Mouse (Mus musculus) heart, embryonic 14.5 days (tissue): ENCODE results near the gene R3hdm4. TPM values are rescaled to one million over a fixed set of nuclear protein-coding genes. Genes with fewer than 3 reads are reported as not detected.
A peak's percentile ranks its signal among the peaks of the same experiment; 100 is the strongest.
"Not testable (repeated sequence)": the region's sequence is repeated elsewhere in the genome, so short reads cannot be mapped to it uniquely, and the experiment has no call there.

Experiments
- ATAC-seq: fragments of 200-750 bp; cut with Nextera tagmentation; 2 replicates; pipeline ENCODE4 v1.8.0; 2017; ENCODE audit warnings: low read depth, moderate TSS enrichment; ENCODE audit not compliant: insufficient number of reproducible peaks, insufficient read depth, low FRiP score
- H3K27ac ChIP-seq, 2 experiments: fragments of 200-500 bp in 1 of 2; fragments of 300-500 bp in 1 of 2; sonication (generic) in 1 of 2; replicated peaks in 1 of 2; 2 replicates each; pipeline ENCODE4 v1.5.1; 2012 to 2014; ENCODE audit warnings: low read depth in 2 of 2, low read length in 2 of 2, control low read depth in 1 of 2, mild to moderate bottlenecking in 1 of 2, mixed read lengths in 1 of 2; ENCODE audit not compliant: control insufficient read depth in 1 of 2, insufficient read depth in 1 of 2
- H3K27me3 ChIP-seq: fragments of 300-500 bp; sonication (generic); 2 replicates; pipeline ENCODE4 v1.6.1; 2014; ENCODE audit warnings: mild to moderate bottlenecking, low read length, control low read depth; ENCODE audit not compliant: control insufficient read depth, insufficient read depth
- H3K36me3 ChIP-seq: fragments of 300-500 bp; sonication (generic); 2 replicates; pipeline ENCODE4 v1.6.1; 2014; ENCODE audit warnings: mild to moderate bottlenecking, control low read depth, low read length, mixed read lengths; ENCODE audit not compliant: control insufficient read depth, insufficient read depth
- H3K4me1 ChIP-seq, 2 experiments: fragments of 200-500 bp in 1 of 2; fragments of 300-500 bp in 1 of 2; sonication (generic) in 1 of 2; 2 replicates each; pipeline ENCODE4 v1.6.1; 2012 to 2014; ENCODE audit warnings: low read length in 2 of 2, control low read depth in 1 of 2, mixed read lengths in 1 of 2; ENCODE audit not compliant: control insufficient read depth in 2 of 2, insufficient read depth in 2 of 2
- H3K4me2 ChIP-seq: fragments of 300-500 bp; sonication (generic); 2 replicates; pipeline ENCODE4 v1.6.1; 2014; ENCODE audit warnings: mild to moderate bottlenecking, low read length
- H3K4me3 ChIP-seq, 2 experiments: fragments of 200-500 bp in 1 of 2; fragments of 300-500 bp in 1 of 2; sonication (generic) in 1 of 2; 2 replicates each; pipeline ENCODE4 v1.5.1; 2012 to 2014; ENCODE audit warnings: low read length in 2 of 2, mild to moderate bottlenecking in 2 of 2, control low read depth in 1 of 2, low read depth in 1 of 2, moderate library complexity in 1 of 2; ENCODE audit not compliant: control insufficient read depth in 1 of 2, insufficient read depth in 1 of 2
- H3K9ac ChIP-seq: fragments of 300-500 bp; sonication (generic); 2 replicates; pipeline ENCODE4 v1.6.1; 2014; ENCODE audit warnings: mild to moderate bottlenecking, low read length
- H3K9me3 ChIP-seq: fragments of 300-500 bp; sonication (generic); 2 replicates; pipeline ENCODE4 v1.6.1; 2016; ENCODE audit warnings: low read length, control low read depth; ENCODE audit not compliant: control insufficient read depth
- WGBS: fragments of 180-500 bp; shearing (Covaris S2); extraction: QIAGEN DNeasy Blood & Tissue Kit; methylation state at CpG from one replicate; pipeline ENCODE4 v1.1.7; 2014; 5-methylcytosine and 5-hydroxymethylcytosine counted together
- polyA plus RNA-seq: library from polyadenylated mRNA; unstranded; fragments of >200 nt; fragmentation: Nextera tagmentation; extraction: Ambion mirVana; gene quantifications from 2 replicates; pipeline ENCODE4 v1.2.1, GENCODE M21; 2014

Gene R3hdm4
- polyA plus RNA-seq, 1 experiment from 2014 or later, result 96.7 TPM

DNA sequence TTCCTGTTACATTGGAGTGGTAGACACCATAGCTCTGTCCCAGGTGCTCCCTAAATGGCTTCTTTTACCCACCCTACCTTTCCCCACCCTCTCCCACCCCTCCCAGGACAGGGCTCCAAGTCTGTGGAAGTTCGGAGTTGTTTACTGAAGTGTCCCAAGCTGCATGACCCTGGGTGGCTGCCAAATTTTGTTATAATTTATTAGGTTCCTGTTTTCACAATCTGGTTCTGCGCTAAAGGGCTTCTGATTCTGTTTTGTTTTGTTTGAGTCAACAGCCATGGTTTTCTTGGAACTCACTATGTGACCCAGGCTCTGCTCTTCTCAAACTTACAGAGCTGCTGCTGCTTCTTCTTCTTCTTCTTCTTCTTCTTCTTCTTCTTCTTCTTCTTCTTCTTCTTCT is 31.6 kb downstream of the R3hdm4 start:
- peaks cover 5% of the 10 kb centered on the region; the same call in 1 of the 2 replicates for H3K36me3 ChIP-seq
- H3K4me3 ChIP-seq, result no peak overlapping the region
- H3K27me3 ChIP-seq, result no peaks in the 10 kb centered on the region
- 87% methylated on average over 2 of the region's 2 CpGs for WGBS
- no peak overlapping the region for H3K27ac ChIP-seq
- H3K9me3 ChIP-seq, result no peaks in the 10 kb centered on the region
- H3K4me1 ChIP-seq, result no peaks in the 10 kb centered on the region
- ATAC-seq, result no peak
- no peak overlapping the region for H3K9ac ChIP-seq
- H3K4me2 ChIP-seq, result no peak overlapping the region

DNA sequence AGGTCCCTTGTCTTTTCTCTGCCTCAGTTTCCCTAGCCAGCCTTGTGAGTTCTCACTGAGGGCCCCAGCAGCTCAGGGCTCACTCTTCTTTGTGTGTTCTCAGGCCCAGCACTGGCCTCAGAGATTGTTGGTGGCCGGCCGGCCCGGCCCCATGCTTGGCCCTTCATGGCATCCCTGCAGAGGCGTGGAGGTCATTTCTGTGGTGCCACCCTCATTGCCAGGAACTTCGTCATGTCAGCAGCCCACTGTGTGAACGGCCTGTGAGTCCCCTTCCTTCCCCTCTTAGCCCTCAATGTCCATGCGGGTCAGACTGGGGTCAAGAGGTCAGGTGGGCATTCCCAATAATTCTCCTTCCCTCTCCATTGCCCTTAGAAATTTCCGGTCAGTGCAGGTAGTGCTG is 34.4 kb downstream of the R3hdm4 start:
- 85% methylated on average over 8 of the region's 8 CpGs for WGBS

DNA sequence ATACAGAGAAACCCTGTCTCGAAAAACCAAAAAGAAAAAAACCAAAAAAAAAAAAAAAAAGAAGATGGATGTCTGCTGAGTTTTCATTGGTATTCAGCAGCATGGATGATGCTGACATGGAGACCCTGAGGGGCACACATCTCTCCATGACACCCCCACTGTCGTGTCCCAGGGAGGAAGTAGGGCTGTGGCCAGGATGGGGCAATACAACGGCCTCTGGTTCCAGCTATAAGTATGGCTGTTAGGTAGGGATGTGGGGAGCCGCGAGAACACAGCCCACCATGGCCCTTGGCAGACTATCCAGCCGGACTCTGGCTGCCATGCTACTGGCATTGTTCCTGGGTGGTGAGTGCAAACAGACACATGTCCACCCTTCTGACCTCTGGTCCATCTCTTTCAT is 35.0 kb downstream of the R3hdm4 start, which contains the start of gene Elane:
Gene Elane, plus strand, starts transcription at position 194 of the 400 bp plus-strand sequence.
- H3K9ac ChIP-seq, result no peak within 1 kb of the TSS
- H3K9me3 ChIP-seq, result no peaks in the 10 kb centered on the region
- H3K4me3 ChIP-seq, result no peak within 1 kb of the TSS
- H3K4me1 ChIP-seq, result peaks cover 9 to 13% of the 10 kb centered on the region in 2 experiments
- H3K27ac ChIP-seq, result no peak within 1 kb of the TSS
- WGBS, result 78% methylated on average over 6 of the region's 6 CpGs
- H3K27me3 ChIP-seq, result peaks cover 6% of the 10 kb centered on the region; the same call in 1 of the 2 replicates
- no peak for ATAC-seq
- H3K36me3 ChIP-seq, result no peaks in the 10 kb centered on the region
- no peak within 1 kb of the TSS for H3K4me2 ChIP-seq

More for the DNA sequence above, 34.4 kb downstream of the R3hdm4 start:
- peaks cover 9 to 12% of the 10 kb centered on the region in 2 experiments for H3K4me1 ChIP-seq
- H3K27me3 ChIP-seq, result peaks cover 6% of the 10 kb centered on the region; the same call in 1 of the 2 replicates
- H3K4me2 ChIP-seq, result no peak overlapping the region
- H3K36me3 ChIP-seq, result no peaks in the 10 kb centered on the region
- H3K4me3 ChIP-seq, result no peak overlapping the region
- H3K27ac ChIP-seq, result no peak overlapping the region
- no peaks in the 10 kb centered on the region for H3K9me3 ChIP-seq
- ATAC-seq, result no peak
- no peak overlapping the region for H3K9ac ChIP-seq

DNA sequence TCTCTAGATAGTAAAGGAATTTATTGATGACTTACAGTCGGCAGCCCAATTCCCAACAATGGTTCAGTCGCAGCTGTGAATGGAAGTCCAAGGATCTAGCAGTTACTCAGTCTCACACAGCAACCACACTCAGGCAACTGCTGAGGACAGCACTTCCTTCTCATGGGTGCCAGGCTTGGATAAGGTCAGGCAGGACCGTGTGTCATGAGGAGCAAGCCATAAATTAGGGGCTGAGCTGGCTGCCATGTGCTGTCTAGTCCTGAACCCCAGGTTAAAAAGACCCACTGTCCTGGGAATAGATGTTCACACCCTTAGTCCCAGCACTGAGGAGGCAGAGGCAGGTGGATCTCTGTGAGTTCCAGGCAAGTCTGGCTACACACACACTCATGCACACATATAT is 36.1 kb downstream of the R3hdm4 start:
- H3K9ac ChIP-seq, H3K27me3 ChIP-seq, H3K9me3 ChIP-seq, H3K36me3 ChIP-seq, ATAC-seq, H3K4me3 ChIP-seq, H3K4me2 ChIP-seq, H3K27ac ChIP-seq: not testable (repeated sequence)
- peaks cover 9 to 13% of the 10 kb centered on the region in 2 experiments for H3K4me1 ChIP-seq
- 71% methylated on average over 2 of the region's 3 CpGs for WGBS

GRCm38 (mm10) chr10:79884446-79884845 is 36.6 kb downstream of the R3hdm4 start:
- H3K4me1 ChIP-seq, result peaks cover 9 to 13% of the 10 kb centered on the region in 2 experiments
- no peak overlapping the region for H3K9ac ChIP-seq
- no peaks in the 10 kb centered on the region for H3K36me3 ChIP-seq
- no peak overlapping the region for H3K4me2 ChIP-seq
- WGBS, result 60% methylated on average over 4 of the region's 4 CpGs
- no peaks in the 10 kb centered on the region for H3K9me3 ChIP-seq
- no peak overlapping the region for H3K27ac ChIP-seq
- H3K4me3 ChIP-seq, result no peak overlapping the region
- no peak for ATAC-seq
- peaks cover 6% of the 10 kb centered on the region; the same call in 1 of the 2 replicates for H3K27me3 ChIP-seq

DNA sequence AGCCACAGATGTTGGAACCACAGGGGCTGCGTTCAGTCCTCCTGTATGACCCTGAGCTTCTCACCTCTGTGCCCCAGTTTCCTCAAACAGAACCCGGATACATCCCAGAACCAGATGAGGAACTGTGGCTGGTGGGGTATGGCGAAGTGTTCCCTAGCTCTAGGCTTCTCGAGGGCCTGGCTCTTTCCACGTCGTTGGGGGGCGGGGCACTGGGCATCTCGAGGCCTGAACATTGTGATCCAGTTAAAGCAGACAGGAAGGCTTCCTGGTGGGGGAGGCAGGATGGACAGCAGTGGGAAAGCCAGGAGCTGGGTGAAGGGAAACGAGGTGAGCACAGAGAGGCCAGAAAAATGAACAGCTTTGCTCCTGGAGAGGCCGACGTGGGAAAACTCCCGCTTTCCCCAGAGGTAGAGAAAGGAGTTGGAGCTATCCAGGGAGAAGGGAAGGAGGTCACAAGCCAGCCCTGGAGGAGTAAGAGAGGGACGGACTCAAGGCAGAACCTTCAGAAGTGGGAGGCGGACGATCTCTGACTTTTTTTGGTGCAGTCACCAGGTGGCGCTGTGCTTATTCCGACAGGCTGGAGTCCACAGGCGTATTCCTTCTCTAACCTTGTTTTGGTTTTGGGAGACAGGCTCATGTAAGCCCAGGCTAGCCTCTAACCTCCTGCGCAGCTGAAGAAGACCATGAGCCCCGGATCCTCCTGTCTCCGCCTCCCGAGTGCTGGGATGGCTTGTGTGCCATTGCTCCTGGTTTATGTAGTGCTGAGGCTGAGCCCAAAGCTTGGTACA is 37.5 kb downstream of the R3hdm4 start:
- ATAC-seq, result no peak
- no peak overlapping the region for H3K27ac ChIP-seq
- no peaks in the 10 kb centered on the region for H3K9me3 ChIP-seq
- H3K4me1 ChIP-seq, result peaks cover 9 to 13% of the 10 kb centered on the region in 2 experiments
- WGBS, result 19% methylated on average over 22 of the region's 22 CpGs
- peaks cover 6% of the 10 kb centered on the region; the same call in 1 of the 2 replicates for H3K27me3 ChIP-seq
- no peak overlapping the region for H3K9ac ChIP-seq
- H3K4me2 ChIP-seq, result peak overlapping the region; percentile 23; the same call in 1 of the 2 replicates
- no peak overlapping the region for H3K4me3 ChIP-seq
- no peaks in the 10 kb centered on the region for H3K36me3 ChIP-seq

DNA sequence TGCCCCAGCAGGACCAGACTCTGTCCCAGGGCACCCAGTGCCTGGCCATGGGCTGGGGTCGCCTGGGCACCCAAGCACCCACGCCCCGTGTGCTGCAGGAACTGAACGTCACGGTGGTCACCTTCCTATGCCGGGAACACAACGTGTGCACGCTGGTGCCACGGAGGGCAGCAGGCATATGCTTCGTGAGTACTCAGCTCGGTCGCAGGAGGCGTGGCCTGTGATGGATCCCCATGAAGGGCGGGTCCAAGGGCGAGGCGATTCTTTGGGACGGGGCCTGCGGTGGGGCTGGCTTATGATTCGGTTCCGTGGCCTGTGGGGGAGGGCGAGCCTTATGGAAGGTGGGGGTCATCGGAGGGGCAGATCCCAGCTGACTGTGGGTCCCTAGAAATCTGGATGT is 39.0 kb downstream of the R3hdm4 start:
- 9% methylated on average over 21 of the region's 22 CpGs for WGBS
- peaks cover 9 to 13% of the 10 kb centered on the region in 2 experiments for H3K4me1 ChIP-seq
- peak overlapping the region; percentile 2 to 18; a peak in 2 of 4 replicates for H3K4me3 ChIP-seq
- H3K27ac ChIP-seq, result no peak overlapping the region
- no peaks in the 10 kb centered on the region for H3K9me3 ChIP-seq
- 0 out of 2 replicates have a peak overlapping the region, but pooled peaks have one; percentile 6 for H3K9ac ChIP-seq
- H3K4me2 ChIP-seq, result peak overlapping the region; percentile 58
- H3K27me3 ChIP-seq, result peaks cover 6% of the 10 kb centered on the region; the same call in 1 of the 2 replicates
- no peaks in the 10 kb centered on the region for H3K36me3 ChIP-seq
- no peak; the same call in 1 of the 2 replicates for ATAC-seq
